Mouse (Mus musculus) liver, adult 2 months (tissue): ENCODE data around the gene Gm5294.

Source experiments
- CTCF ChIP-seq: fragments of 200-500 bp; IDR thresholded peaks from 2 replicates; pipeline ENCODE4 v1.5.1; 2011; ENCODE audit warnings: low read depth, low read length, control low read depth
- POLR2A ChIP-seq: fragments of 200-500 bp; IDR thresholded peaks from 2 replicates; pipeline ENCODE4 v1.6.1; 2011; ENCODE audit warnings: low read length, control low read depth; ENCODE audit not compliant: insufficient read depth; ENCODE audit errors: extremely low read depth

DNA sequence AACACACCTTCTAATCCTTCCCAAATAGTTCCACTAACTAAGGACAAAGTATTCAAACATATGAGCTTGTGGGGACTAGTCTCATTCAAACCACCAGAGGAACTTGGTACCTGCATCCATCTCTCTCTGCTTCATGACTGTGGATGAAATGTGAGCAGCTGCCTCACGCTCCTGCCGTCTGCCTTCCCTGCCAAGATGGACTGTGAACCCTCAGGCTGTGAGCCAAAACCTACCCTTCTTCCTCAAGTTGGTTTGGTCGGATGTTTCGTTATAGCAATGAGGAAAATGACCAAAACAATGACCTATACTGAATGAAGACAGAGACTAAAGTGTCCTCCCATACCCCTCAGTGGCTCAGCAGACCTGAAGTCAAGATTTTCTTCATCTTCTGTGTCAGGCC lies 21.1 kb downstream of the Gm5294 start:
- TF ChIP-seq CTCF (no peak), POLR2A (no peak)
